Mouse (Mus musculus): ENCODE measurements around the gene Gpr173.

DNA sequence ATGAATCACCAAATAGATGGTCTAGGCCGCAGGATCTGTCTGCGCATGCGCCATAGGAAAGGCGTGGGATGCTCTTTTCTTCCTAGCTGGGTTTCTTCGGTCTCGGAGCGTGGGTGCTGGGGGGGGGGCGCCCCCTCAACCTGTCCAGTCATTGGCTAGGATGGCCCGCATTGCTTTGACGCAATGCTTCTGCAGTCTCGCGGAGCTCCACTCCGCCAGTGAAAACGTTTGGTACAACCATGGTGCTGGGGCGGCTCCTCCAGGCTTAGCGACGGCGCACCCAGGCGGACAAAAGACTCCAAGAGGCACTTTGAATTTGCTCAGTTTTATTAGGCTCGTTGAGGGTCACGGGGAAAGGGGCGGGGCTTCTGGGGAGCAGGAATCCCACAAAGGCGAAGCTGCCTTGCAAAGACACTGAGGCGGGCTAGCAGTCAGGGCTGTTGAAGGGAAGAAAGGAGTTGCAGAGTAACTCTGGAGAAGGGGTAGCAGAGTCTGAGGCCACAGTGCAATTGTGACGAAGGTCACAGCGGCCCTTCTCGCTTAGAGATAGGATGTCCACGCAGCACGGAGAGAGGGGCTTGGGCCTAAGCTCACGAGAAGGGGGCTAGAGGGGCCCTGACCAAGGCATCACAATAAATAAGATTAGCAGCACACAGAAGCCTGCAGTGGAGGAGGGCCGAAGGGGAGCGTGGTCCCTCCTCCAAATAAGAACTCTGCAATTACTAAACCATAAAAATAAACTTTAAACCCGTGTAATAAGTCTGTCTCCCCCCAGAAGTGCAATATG lies 31.8 kb downstream of the Gpr173 start:
- no peak for TF ChIP-seq MYOG (IDR thresholded peaks at IDR 0.05; ENCODE audit: control insufficient read depth, extremely low read depth, insufficient read length)
- no peak for TF ChIP-seq MAX (IDR thresholded peaks at IDR 0.05)

All from C2C12 (cell line).